Mouse (Mus musculus): ENCODE measurements around the gene Kat8. TPM values are rescaled to one million over a fixed set of nuclear protein-coding genes. Genes with fewer than 3 reads are reported as not detected.

The Kat8 gene
- polyA plus RNA-seq, 1 experiment: 18.7 TPM

- no peaks in the 10 kb centered on the region for H3K27me3 ChIP-seq (ENCODE audit: control insufficient read depth, insufficient read depth, insufficient read length)
- peaks cover 33% of the 10 kb centered on the region for H3K36me3 ChIP-seq (ENCODE audit: control insufficient read depth, insufficient read depth)
- TF ChIP-seq MYOG (IDR thresholded peaks at IDR 0.05; ENCODE audit: control insufficient read depth, extremely low read depth, insufficient read length) (no peak), USF1 (IDR thresholded peaks at IDR 0.05; ENCODE audit: low read depth) (no peak), MYOD1 (IDR thresholded peaks at IDR 0.05; ENCODE audit: control insufficient read depth, insufficient read length, low read depth) (no peak), CTCF (IDR thresholded peaks at IDR 0.05; ENCODE audit: control insufficient read depth, insufficient read depth, insufficient read length) (no peak), FOSL1 (IDR thresholded peaks at IDR 0.05; ENCODE audit: insufficient read depth, low read length, poor library complexity, severe bottlenecking) (no peak), CEBPB (IDR thresholded peaks at IDR 0.05; ENCODE audit: low read depth) (no peak), MAX (IDR thresholded peaks at IDR 0.05) (no peak)
- H3K79me2 ChIP-seq (ENCODE audit: control insufficient read depth, insufficient read depth): peaks cover 90% of the 10 kb centered on the region
- H3K4me3 ChIP-seq (ENCODE audit: insufficient read depth, poor library complexity, severe bottlenecking): peak overlapping the region; percentile 75
- H3ac ChIP-seq (ENCODE audit: control insufficient read depth, insufficient read length, low read depth): peak overlapping the region; percentile 73
- H3K79me3 ChIP-seq (ENCODE audit: low read depth): peaks cover 64% of the 10 kb centered on the region
These were observed 37.3 kb upstream of the Kat8 start for GRCm38 (mm10) chr7:127874812-127875626.

GRCm38 (mm10) chr7:127875627-127876001 lies 36.7 kb upstream of the Kat8 start:
- Histone ChIP-seq H3K79me2 (ENCODE audit: control insufficient read depth, insufficient read depth) (peaks cover 90% of the 10 kb centered on the region), H3K27me3 (ENCODE audit: control insufficient read depth, insufficient read depth, insufficient read length) (no peaks in the 10 kb centered on the region), H3K4me3 (ENCODE audit: insufficient read depth, poor library complexity, severe bottlenecking) (peak overlapping the region; percentile 75), H3K36me3 (ENCODE audit: control insufficient read depth, insufficient read depth) (peaks cover 34% of the 10 kb centered on the region), H3ac (ENCODE audit: control insufficient read depth, insufficient read length, low read depth) (peak overlapping the region; percentile 73), H3K79me3 (ENCODE audit: low read depth) (peaks cover 64% of the 10 kb centered on the region)
- TF ChIP-seq USF1 (IDR thresholded peaks at IDR 0.05; ENCODE audit: low read depth) (no peak), MYOD1 (IDR thresholded peaks at IDR 0.05; ENCODE audit: control insufficient read depth, insufficient read length, low read depth) (no peak), CEBPB (IDR thresholded peaks at IDR 0.05; ENCODE audit: low read depth) (no peak), MAX (IDR thresholded peaks at IDR 0.05) (no peak), MYOG (IDR thresholded peaks at IDR 0.05; ENCODE audit: control insufficient read depth, extremely low read depth, insufficient read length) (no peak), FOSL1 (IDR thresholded peaks at IDR 0.05; ENCODE audit: insufficient read depth, low read length, poor library complexity, severe bottlenecking) (no peak), CTCF (IDR thresholded peaks at IDR 0.05; ENCODE audit: control insufficient read depth, insufficient read depth, insufficient read length) (no peak)

- Histone ChIP-seq H3K4me3 (ENCODE audit: insufficient read depth, poor library complexity, severe bottlenecking) (peak within 1 kb of the TSS; percentile 75), H3K27me3 (ENCODE audit: control insufficient read depth, insufficient read depth, insufficient read length) (no peaks in the 10 kb centered on the region), H3K79me2 (ENCODE audit: control insufficient read depth, insufficient read depth) (peaks cover 91% of the 10 kb centered on the region), H3K36me3 (ENCODE audit: control insufficient read depth, insufficient read depth) (peaks cover 36% of the 10 kb centered on the region), H3K79me3 (ENCODE audit: low read depth) (peaks cover 61% of the 10 kb centered on the region), H3ac (ENCODE audit: control insufficient read depth, insufficient read length, low read depth) (peak within 1 kb of the TSS; percentile 85)
- no peak for TF ChIP-seq MAX (IDR thresholded peaks at IDR 0.05)
- no peak for TF ChIP-seq USF1 (IDR thresholded peaks at IDR 0.05; ENCODE audit: low read depth)
- TF ChIP-seq MYOG (IDR thresholded peaks at IDR 0.05; ENCODE audit: control insufficient read depth, extremely low read depth, insufficient read length): no peak
- no peak for TF ChIP-seq MYOD1 (IDR thresholded peaks at IDR 0.05; ENCODE audit: control insufficient read depth, insufficient read length, low read depth)
- TF ChIP-seq CTCF (IDR thresholded peaks at IDR 0.05; ENCODE audit: control insufficient read depth, insufficient read depth, insufficient read length): no peak
- TF ChIP-seq FOSL1 (IDR thresholded peaks at IDR 0.05; ENCODE audit: insufficient read depth, low read length, poor library complexity, severe bottlenecking): no peak
- TF ChIP-seq CEBPB (IDR thresholded peaks at IDR 0.05; ENCODE audit: low read depth): no peak
These were observed 36.3 kb upstream of the Kat8 start, which contains the start of gene Zfp646 for GRCm38 (mm10) chr7:127876041-127876466. Gene Zfp646 (plus strand): TSS chr7:127876221.

DNA sequence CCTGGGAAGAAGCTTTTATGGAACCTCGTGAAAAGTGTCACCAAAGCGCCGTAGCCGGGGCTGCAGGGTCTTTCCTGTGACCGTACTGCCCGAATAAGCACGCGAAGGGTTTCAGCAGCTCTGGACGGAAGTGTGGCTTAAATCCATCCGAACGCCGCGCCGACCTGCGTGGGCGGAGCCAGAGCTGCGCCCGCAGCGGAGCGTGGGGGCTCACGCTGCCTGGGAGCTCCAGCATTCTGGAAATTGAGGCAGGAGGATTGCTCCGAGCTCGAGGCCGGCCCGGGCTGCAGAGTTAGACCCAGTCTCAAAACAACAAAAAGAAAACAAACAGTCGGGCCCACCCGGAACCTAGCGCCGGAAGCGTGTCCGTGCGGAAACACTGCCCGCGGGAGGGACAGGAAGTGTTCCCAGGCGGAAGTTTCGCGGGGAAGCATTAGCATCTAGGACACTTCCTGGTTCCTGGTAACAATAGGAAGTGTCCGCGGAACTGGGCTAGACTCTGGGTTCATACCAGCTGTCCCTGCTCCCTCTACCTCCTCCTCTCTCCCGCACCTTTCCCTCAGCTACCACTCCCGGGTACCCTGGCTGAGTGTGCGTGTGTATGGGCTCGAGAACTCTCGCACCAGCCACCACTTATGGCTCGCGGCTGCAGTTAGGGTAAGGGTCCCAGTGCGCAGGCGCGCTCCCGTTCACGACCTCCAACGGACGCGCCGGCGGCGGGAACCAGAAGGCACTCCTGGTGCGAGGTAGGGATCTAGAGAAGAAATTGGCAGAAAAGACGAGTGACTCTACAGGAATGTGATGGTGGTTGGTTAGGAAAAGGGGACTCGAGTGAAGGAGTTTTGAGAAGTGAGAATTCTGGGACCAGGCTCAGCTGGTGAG lies 35.6 kb upstream of the Kat8 start, which contains the start of gene Zfp668:
TSS of gene Zfp668 (minus strand) at position 362 of the 882 bp plus-strand sequence.
- Histone ChIP-seq H3K79me3 (ENCODE audit: low read depth) (peaks cover 58% of the 10 kb centered on the region), H3K27me3 (ENCODE audit: control insufficient read depth, insufficient read depth, insufficient read length) (no peaks in the 10 kb centered on the region), H3K79me2 (ENCODE audit: control insufficient read depth, insufficient read depth) (peaks cover 91% of the 10 kb centered on the region), H3K36me3 (ENCODE audit: control insufficient read depth, insufficient read depth) (peaks cover 38% of the 10 kb centered on the region), H3K4me3 (ENCODE audit: insufficient read depth, poor library complexity, severe bottlenecking) (peak within 1 kb of the TSS; percentile 75), H3ac (ENCODE audit: control insufficient read depth, insufficient read length, low read depth) (peak within 1 kb of the TSS; percentile 85)
- TF ChIP-seq MAX (IDR thresholded peaks at IDR 0.05) (no peak), MYOG (IDR thresholded peaks at IDR 0.05; ENCODE audit: control insufficient read depth, extremely low read depth, insufficient read length) (no peak), FOSL1 (IDR thresholded peaks at IDR 0.05; ENCODE audit: insufficient read depth, low read length, poor library complexity, severe bottlenecking) (no peak), CTCF (IDR thresholded peaks at IDR 0.05; ENCODE audit: control insufficient read depth, insufficient read depth, insufficient read length) (no peak), CEBPB (IDR thresholded peaks at IDR 0.05; ENCODE audit: low read depth) (no peak), USF1 (IDR thresholded peaks at IDR 0.05; ENCODE audit: low read depth) (no peak), MYOD1 (IDR thresholded peaks at IDR 0.05; ENCODE audit: control insufficient read depth, insufficient read length, low read depth) (no peak)

GRCm38 (mm10) chr7:127879301-127879700 lies 33.0 kb upstream of the Kat8 start:
- Histone ChIP-seq H3K79me3 (ENCODE audit: low read depth) (peaks cover 46% of the 10 kb centered on the region), H3K79me2 (ENCODE audit: control insufficient read depth, insufficient read depth) (peaks cover 90% of the 10 kb centered on the region), H3K36me3 (ENCODE audit: control insufficient read depth, insufficient read depth) (peaks cover 44% of the 10 kb centered on the region), H3ac (ENCODE audit: control insufficient read depth, insufficient read length, low read depth) (no peak overlapping the region), H3K4me3 (ENCODE audit: insufficient read depth, poor library complexity, severe bottlenecking) (no peak overlapping the region), H3K27me3 (ENCODE audit: control insufficient read depth, insufficient read depth, insufficient read length) (no peaks in the 10 kb centered on the region)
- no peak for TF ChIP-seq CTCF (IDR thresholded peaks at IDR 0.05; ENCODE audit: control insufficient read depth, insufficient read depth, insufficient read length)
- no peak for TF ChIP-seq USF1 (IDR thresholded peaks at IDR 0.05; ENCODE audit: low read depth)
- no peak for TF ChIP-seq MYOD1 (IDR thresholded peaks at IDR 0.05; ENCODE audit: control insufficient read depth, insufficient read length, low read depth)
- no peak for TF ChIP-seq MYOG (IDR thresholded peaks at IDR 0.05; ENCODE audit: control insufficient read depth, extremely low read depth, insufficient read length)
- TF ChIP-seq MAX (IDR thresholded peaks at IDR 0.05): no peak
- TF ChIP-seq FOSL1 (IDR thresholded peaks at IDR 0.05; ENCODE audit: insufficient read depth, low read length, poor library complexity, severe bottlenecking): no peak
- TF ChIP-seq CEBPB (IDR thresholded peaks at IDR 0.05; ENCODE audit: low read depth): no peak

Measured in C2C12 (cell line).